Mouse (Mus musculus) fat pad, adult 2 months (tissue): ENCODE results near the gene Cypt1.

ENCODE experiments used
- DNase-seq: peaks from one replicate; pipeline ENCODE4 v3.0.0-alpha.2; 2011; ENCODE audit warnings: low read depth, low spot score; ENCODE audit errors: extremely low read depth

Cypt1 gene

DNA sequence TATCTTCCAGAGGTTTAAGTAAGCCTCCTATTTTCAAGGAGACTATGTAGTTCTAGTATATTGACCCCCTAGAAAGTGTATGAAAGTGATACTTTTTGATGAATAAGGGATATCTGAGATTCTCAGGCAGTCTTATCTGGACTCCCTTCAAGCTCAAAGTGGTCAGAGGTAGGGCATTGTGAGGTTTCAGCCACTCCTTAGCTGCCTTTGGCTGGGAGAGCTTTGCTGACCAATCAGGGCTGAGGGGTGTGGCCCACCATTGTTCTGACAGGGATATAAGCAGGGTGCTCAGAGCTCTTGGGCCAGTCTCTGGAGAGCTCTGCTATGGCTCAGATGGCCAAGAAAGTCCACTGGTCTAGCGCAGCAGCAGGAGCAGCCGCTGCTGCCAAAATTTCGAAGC is at the start of gene Cypt1:
Gene Cypt1, plus strand, starts transcription at position 301 of the 400 bp plus-strand sequence.
- no peak for DNase-seq

DNA sequence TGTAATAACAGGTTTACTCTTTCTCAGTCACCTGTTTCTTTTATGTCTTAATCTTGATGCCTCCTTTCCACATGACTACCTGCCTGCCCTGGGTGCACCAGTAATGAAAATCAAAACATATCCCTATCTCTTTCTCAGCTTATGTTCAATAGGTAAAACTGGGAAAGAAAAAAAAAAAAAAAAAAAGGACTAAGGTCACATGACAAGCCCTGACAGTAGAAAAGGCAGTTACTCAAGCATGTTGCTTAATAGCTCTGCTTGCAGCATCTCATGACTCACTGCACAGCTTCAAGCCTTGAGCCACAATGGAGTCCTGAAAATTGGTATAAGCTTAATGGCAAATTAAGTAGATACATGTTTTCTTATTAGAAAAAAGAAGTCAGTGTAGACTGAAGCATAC is 24.1 kb downstream of the Cypt1 start:
- DNase-seq: peak; percentile 26

DNA sequence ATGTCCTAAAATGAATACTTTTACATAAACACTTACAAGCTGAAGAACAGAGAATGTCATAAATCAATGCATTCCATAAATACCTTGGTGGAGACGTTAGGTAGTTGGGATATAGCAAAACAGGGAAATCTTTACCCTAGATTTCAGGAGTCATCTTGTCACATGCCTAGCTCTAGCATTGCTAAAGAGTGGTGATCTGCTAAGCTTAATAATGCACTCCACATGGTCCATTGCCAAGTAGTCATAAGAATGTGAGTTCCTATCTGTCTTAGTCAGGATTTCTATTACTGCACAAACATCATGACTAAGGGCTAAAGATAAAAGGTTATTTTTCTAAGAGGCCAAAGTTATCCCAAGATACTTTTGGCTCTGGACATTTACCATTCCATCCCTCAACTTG is 34.4 kb downstream of the Cypt1 start:
- no peak for DNase-seq

DNA sequence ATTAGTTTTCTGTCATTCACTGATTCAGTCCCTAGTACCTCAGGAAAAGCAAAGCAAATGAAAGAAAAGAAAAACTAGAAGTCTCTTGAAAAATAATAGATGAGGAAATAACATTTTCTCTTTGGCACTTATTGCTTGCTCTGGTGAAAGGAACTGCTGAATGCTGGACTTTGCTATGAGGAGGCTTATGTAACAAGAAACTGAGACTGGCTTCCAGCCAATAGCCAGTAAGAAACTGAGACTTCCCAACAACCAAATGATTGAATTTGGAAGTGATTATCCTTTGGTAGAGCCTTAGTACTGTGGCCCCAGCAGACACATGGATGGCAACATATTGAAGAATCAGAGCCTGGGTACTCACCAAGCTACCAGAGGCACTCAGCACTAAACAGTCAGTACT is 35.8 kb downstream of the Cypt1 start:
- DNase-seq: no peak
